Mouse (Mus musculus): Measurements from ENCODE around the gene Mogs.

DNA sequence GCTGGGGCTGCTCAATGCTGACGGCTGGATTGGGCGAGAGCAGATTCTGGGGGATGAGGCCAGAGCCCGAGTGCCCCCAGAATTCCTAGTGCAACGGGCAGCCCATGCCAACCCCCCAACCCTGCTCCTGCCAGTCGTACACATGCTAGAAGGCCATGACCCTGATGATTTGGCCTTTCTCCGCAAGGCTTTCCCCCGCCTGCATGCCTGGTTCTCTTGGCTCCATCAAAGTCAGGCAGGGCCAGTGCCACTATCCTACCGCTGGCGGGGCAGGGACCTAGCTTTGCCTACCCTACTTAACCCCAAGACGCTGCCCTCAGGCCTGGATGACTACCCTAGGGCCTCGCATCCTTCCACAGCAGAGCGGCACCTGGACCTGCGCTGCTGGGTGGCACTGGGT, 2.3 kb downstream of the Mogs start:
- TF ChIP-seq EP300 (IDR thresholded peaks at IDR 0.05) (no peak), CTCF (IDR thresholded peaks at IDR 0.05) (no peak)
